Mouse (Mus musculus): Measurements from ENCODE around the gene Gm10300. TPM values are rescaled to one million over a fixed set of nuclear protein-coding genes. Genes with fewer than 3 reads are reported as not detected.

Gm10300 gene
- total and polyA plus RNA-seq, 3 experiments, result 0.08 to 0.13 (median 0.11) TPM

- H3K27me3 ChIP-seq (ENCODE audit: control insufficient read depth, insufficient read depth, low read length), result no peaks in the 10 kb centered on the region
- intact Hi-C loops (cut with DNase I), result no loop called here
- peaks cover 30% of the 10 kb centered on the region for H3K4me1 ChIP-seq (ENCODE audit: control insufficient read depth, insufficient read depth, low read length)
- H3K4me3 ChIP-seq, result no peak overlapping the region
- no peak overlapping the region for H3K9ac ChIP-seq (ENCODE audit: low read depth, low read length)
- H3K79me2 ChIP-seq (replicated peaks; ENCODE audit: control insufficient read depth, insufficient read depth, low read length), result peaks cover 2% of the 10 kb centered on the region; the same call in 1 of the 2 replicates
- TF ChIP-seq CTCF (IDR thresholded peaks at IDR 0.05) (no peak), EP300 (IDR thresholded peaks at IDR 0.05; ENCODE audit: insufficient read depth, low read depth, low read length) (peak; percentile 88), POLR2A (IDR thresholded peaks at IDR 0.05; ENCODE audit: insufficient read depth, low read depth, low read length) (peak; percentile 25; the same call in 1 of the 2 replicates)
- no peaks in the 10 kb centered on the region; the same call in none of the 2 replicates for H3K36me3 ChIP-seq (ENCODE audit: control insufficient read depth, insufficient read depth, low read length)
- H3K27ac ChIP-seq, result peak overlapping the region; percentile 57
- WGBS, result 11% methylated on average over 10 of the region's 10 CpGs
- peak; percentile 85 to 86 for DNase-seq
These were observed 8.3 kb upstream of the Gm10300 start for GRCm38 (mm10) chr4:132066101-132066773.

- TF ChIP-seq EP300 (IDR thresholded peaks at IDR 0.05; ENCODE audit: insufficient read depth, low read depth, low read length) (no peak), POLR2A (IDR thresholded peaks at IDR 0.05; ENCODE audit: insufficient read depth, low read depth, low read length) (no peak), CTCF (IDR thresholded peaks at IDR 0.05) (no peak)
- no peaks in the 10 kb centered on the region; the same call in none of the 2 replicates for H3K36me3 ChIP-seq (ENCODE audit: control insufficient read depth, insufficient read depth, low read length)
- peaks cover 2% of the 10 kb centered on the region; the same call in 1 of the 2 replicates for H3K79me2 ChIP-seq (replicated peaks; ENCODE audit: control insufficient read depth, insufficient read depth, low read length)
- 73% methylated on average over 14 of the region's 14 CpGs for WGBS
- H3K27ac ChIP-seq, result peak overlapping the region; percentile 57
- H3K27me3 ChIP-seq (ENCODE audit: control insufficient read depth, insufficient read depth, low read length), result no peaks in the 10 kb centered on the region
- H3K4me3 ChIP-seq, result no peak overlapping the region
- H3K4me1 ChIP-seq (ENCODE audit: control insufficient read depth, insufficient read depth, low read length), result peaks cover 29% of the 10 kb centered on the region
- intact Hi-C loops (cut with DNase I), result no loop called here
- H3K9ac ChIP-seq (ENCODE audit: low read depth, low read length), result no peak overlapping the region
- peak in 1 of 2 experiments; percentile 19 for DNase-seq
These were observed 7.2 kb upstream of the Gm10300 start for GRCm38 (mm10) chr4:132067112-132067937.

DNA sequence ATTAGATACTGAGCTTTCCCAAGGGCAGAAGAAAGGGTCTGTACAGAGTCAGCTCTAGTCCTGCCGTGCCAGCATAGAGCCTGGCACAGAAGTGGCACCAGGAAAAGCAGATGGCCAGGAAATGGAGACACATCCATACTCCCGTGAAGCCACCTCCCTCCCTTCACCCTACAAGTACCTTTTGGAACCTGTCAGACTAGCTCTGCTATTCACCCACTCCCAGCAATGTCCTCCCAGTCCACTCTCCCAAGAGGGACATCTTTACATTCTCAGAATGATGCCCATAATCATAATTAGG is 6.6 kb upstream of the Gm10300 start:
- Histone ChIP-seq H3K27me3 (ENCODE audit: control insufficient read depth, insufficient read depth, low read length) (no peaks in the 10 kb centered on the region), H3K36me3 (ENCODE audit: control insufficient read depth, insufficient read depth, low read length) (no peaks in the 10 kb centered on the region; the same call in none of the 2 replicates), H3K27ac (peak overlapping the region; percentile 36), H3K79me2 (replicated peaks; ENCODE audit: control insufficient read depth, insufficient read depth, low read length) (peaks cover 2% of the 10 kb centered on the region; the same call in 1 of the 2 replicates), H3K9ac (ENCODE audit: low read depth, low read length) (no peak overlapping the region), H3K4me1 (ENCODE audit: control insufficient read depth, insufficient read depth, low read length) (peaks cover 32% of the 10 kb centered on the region), H3K4me3 (no peak overlapping the region)
- intact Hi-C loops (cut with DNase I), result no loop called here
- no peak for TF ChIP-seq EP300 (IDR thresholded peaks at IDR 0.05; ENCODE audit: insufficient read depth, low read depth, low read length)
- TF ChIP-seq POLR2A (IDR thresholded peaks at IDR 0.05; ENCODE audit: insufficient read depth, low read depth, low read length), result no peak
- TF ChIP-seq CTCF (IDR thresholded peaks at IDR 0.05), result no peak
- 32% methylated on average over 2 of the region's 2 CpGs for WGBS
- peak in 1 of 2 experiments; percentile 21 for DNase-seq

- Histone ChIP-seq H3K4me3 (no peak overlapping the region), H3K36me3 (ENCODE audit: control insufficient read depth, insufficient read depth, low read length) (peaks cover 2% of the 10 kb centered on the region), H3K79me2 (replicated peaks; ENCODE audit: control insufficient read depth, insufficient read depth, low read length) (0 out of 2 replicates have a peak, but pooled peaks cover 4% of the 10 kb centered on the region), H3K9ac (ENCODE audit: low read depth, low read length) (no peak overlapping the region), H3K27ac (no peak overlapping the region), H3K27me3 (ENCODE audit: control insufficient read depth, insufficient read depth, low read length) (no peaks in the 10 kb centered on the region), H3K4me1 (ENCODE audit: control insufficient read depth, insufficient read depth, low read length) (peaks cover 23% of the 10 kb centered on the region)
- intact Hi-C loops (cut with DNase I), result no loop called here
- TF ChIP-seq EP300 (IDR thresholded peaks at IDR 0.05; ENCODE audit: insufficient read depth, low read depth, low read length) (no peak), CTCF (IDR thresholded peaks at IDR 0.05) (no peak), POLR2A (IDR thresholded peaks at IDR 0.05; ENCODE audit: insufficient read depth, low read depth, low read length) (no peak)
- WGBS, result 91% methylated on average over 2 of the region's 2 CpGs
- DNase-seq, result no peak
These were observed 2.8 kb upstream of the Gm10300 start for GRCm38 (mm10) chr4:132071674-132072073.

- H3K27ac ChIP-seq, result no peak overlapping the region
- intact Hi-C loops (cut with DNase I), result no loop called here
- DNase-seq, result no peak
- H3K27me3 ChIP-seq (ENCODE audit: control insufficient read depth, insufficient read depth, low read length), result no peaks in the 10 kb centered on the region
- no peak overlapping the region for H3K4me3 ChIP-seq
- 89% methylated on average over 3 of the region's 3 CpGs for WGBS
- no peak for TF ChIP-seq EP300 (IDR thresholded peaks at IDR 0.05; ENCODE audit: insufficient read depth, low read depth, low read length)
- TF ChIP-seq CTCF (IDR thresholded peaks at IDR 0.05), result no peak
- TF ChIP-seq POLR2A (IDR thresholded peaks at IDR 0.05; ENCODE audit: insufficient read depth, low read depth, low read length), result no peak
- 0 out of 2 replicates have a peak, but pooled peaks cover 4% of the 10 kb centered on the region for H3K79me2 ChIP-seq (replicated peaks; ENCODE audit: control insufficient read depth, insufficient read depth, low read length)
- H3K36me3 ChIP-seq (ENCODE audit: control insufficient read depth, insufficient read depth, low read length), result peaks cover 2% of the 10 kb centered on the region
- H3K4me1 ChIP-seq (ENCODE audit: control insufficient read depth, insufficient read depth, low read length), result peaks cover 22% of the 10 kb centered on the region
- no peak overlapping the region for H3K9ac ChIP-seq (ENCODE audit: low read depth, low read length)
These were observed 2.3 kb upstream of the Gm10300 start for GRCm38 (mm10) chr4:132072156-132072555.

Data from heart, adult 2 months (tissue).